Mouse (Mus musculus) liver, postnatal 0 days (tissue): ENCODE data around the gene Tbc1d13. TPM values are rescaled to one million over a fixed set of nuclear protein-coding genes. Genes with fewer than 3 reads are reported as not detected.

Experiments used
- ATAC-seq: fragments of 200-750 bp; cut with Nextera tagmentation; 2 replicates; pipeline ENCODE4 v1.8.0; 2017; ENCODE audit warnings: mild to moderate bottlenecking, moderate library complexity
- DNase-seq: peaks from one replicate; pipeline ENCODE4 v3.0.0-alpha.2; 2016
- H3K27ac ChIP-seq: fragments of 300-500 bp; sonication (generic); 2 replicates; pipeline ENCODE4 v1.5.1; 2014; ENCODE audit warnings: antibody characterized with exemption, moderate library complexity, mild to moderate bottlenecking, low read depth
- H3K27me3 ChIP-seq: fragments of 300-500 bp; sonication (generic); 2 replicates; pipeline ENCODE4 v1.6.1; 2014; ENCODE audit warnings: low read length, control low read depth, mixed read lengths; ENCODE audit not compliant: insufficient read depth
- H3K36me3 ChIP-seq: fragments of 300-500 bp; sonication (generic); replicated peaks from 2 replicates; pipeline ENCODE4 v1.6.1; 2014; ENCODE audit warnings: mild to moderate bottlenecking, control low read depth, low read length, moderate library complexity, mixed read lengths; ENCODE audit not compliant: insufficient read depth
- H3K4me1 ChIP-seq: fragments of 300-500 bp; sonication (generic); 2 replicates; pipeline ENCODE4 v1.6.1; 2014; ENCODE audit warnings: antibody characterized with exemption, mild to moderate bottlenecking, control low read depth; ENCODE audit not compliant: insufficient read depth
- H3K4me2 ChIP-seq: fragments of 300-500 bp; sonication (generic); 2 replicates; pipeline ENCODE4 v1.6.1; 2014; ENCODE audit warnings: low read depth, mild to moderate bottlenecking, low read length, moderate library complexity, mixed read lengths
- H3K4me3 ChIP-seq: fragments of 300-500 bp; sonication (generic); 2 replicates; pipeline ENCODE4 v1.5.1; 2014; ENCODE audit warnings: low read depth, low read length
- H3K9ac ChIP-seq: fragments of 300-500 bp; sonication (generic); replicated peaks from 2 replicates; pipeline ENCODE4 v1.6.1; 2014; ENCODE audit warnings: mild to moderate bottlenecking, moderate library complexity
- H3K9me3 ChIP-seq: fragments of 300-500 bp; sonication (generic); 2 replicates; pipeline ENCODE4 v1.6.1; 2016; ENCODE audit warnings: mild to moderate bottlenecking, control low read depth, low read length, mixed read lengths
- CTCF ChIP-seq: sonication (generic); IDR thresholded peaks from 2 replicates; pipeline ENCODE4 v1.5.1; 2016; ENCODE audit warnings: antibody characterized with exemption, low read depth
- EP300 ChIP-seq: IDR thresholded peaks from 2 replicates; pipeline ENCODE4 v1.6.1; 2016; ENCODE audit warnings: antibody characterized with exemption, low read depth, mild to moderate bottlenecking
- WGBS: fragments of 180-500 bp; shearing (Covaris S2); extraction: QIAGEN DNeasy Blood & Tissue Kit; methylation state at CpG from one replicate; pipeline ENCODE4 v1.1.7; 2014; ENCODE audit not compliant: insufficient replicate concordance; 5-methylcytosine and 5-hydroxymethylcytosine counted together
- polyA plus RNA-seq: library from polyadenylated mRNA; unstranded; fragments of >200 nt; fragmentation: Nextera tagmentation; extraction: Ambion mirVana; gene quantifications from 2 replicates; pipeline ENCODE4 v1.2.1, GENCODE M21; 2015

Gene Tbc1d13
- polyA plus RNA-seq, 1 experiment from 2014 or later, result 1.8 TPM

DNA sequence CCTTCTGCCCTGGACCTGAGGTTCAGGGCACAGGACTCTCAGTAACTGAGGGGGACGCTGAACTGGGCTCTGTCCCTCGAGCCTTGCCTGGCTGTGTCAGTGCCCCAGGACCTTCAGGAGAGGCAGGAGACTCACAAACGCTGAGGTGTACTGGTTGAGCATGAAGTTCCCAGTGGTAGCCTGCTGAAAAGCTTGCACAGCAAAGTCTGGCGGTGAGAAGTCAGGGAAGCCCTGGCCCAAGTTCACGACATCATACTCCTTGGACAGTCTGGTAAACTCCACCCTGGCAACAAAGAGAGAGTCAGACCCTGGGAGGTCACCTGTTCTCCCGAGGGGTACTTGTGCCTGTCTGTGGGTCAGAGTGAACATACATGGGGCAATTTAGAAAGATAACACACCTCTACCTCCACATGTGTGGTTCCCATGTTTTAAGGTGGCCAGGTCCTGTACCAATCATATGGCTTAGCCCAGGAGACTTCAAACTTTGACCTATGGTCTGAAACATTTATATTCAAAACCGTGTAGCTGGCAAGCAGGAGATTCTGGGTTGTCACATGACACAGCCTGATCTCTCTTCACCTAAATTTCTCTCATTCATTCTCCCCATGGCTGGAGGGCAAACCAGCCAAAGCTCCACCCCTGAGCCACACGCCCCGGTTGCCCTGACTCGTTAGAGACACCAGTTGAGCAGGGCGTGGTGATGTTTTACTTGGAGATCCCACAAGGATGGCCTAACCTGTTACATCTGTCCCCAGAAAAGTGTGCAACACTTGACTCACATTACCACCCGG lies 58.4 kb downstream of the Tbc1d13 start:
- no peaks in the 10 kb centered on the region for H3K27me3 ChIP-seq
- 74% methylated on average over 12 of the region's 12 CpGs for WGBS
- H3K4me2 ChIP-seq, result no peak overlapping the region
- H3K9ac ChIP-seq, result no peak overlapping the region
- peaks cover 5% of the 10 kb centered on the region for H3K36me3 ChIP-seq
- peaks cover under 1% of the 10 kb centered on the region; the same call in 1 of the 2 replicates for H3K4me1 ChIP-seq
- no peak overlapping the region for H3K27ac ChIP-seq
- DNase-seq, result no peak
- no peaks in the 10 kb centered on the region for H3K9me3 ChIP-seq
- ATAC-seq, result no peak
- TF ChIP-seq EP300, result no peak
- no peak for TF ChIP-seq CTCF
- no peak overlapping the region for H3K4me3 ChIP-seq

DNA sequence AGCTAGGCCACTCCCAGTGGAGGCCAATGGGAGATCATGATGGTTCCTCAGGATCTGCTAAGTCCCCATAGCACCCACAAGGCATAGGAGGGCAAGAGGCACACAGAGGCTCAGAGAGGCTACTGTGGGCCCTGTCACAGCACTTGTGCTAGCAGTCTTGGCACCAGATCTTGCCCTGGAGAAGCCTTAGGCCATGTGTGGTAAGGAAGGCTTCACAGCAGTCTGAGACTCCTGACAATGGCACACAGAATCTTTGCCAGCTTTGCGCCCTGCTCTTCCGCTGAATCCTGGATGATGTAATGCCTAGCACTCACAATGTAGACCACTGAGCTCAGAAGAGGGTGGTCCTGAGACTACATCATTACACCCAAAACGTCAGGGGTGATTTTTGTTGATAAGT lies 61.1 kb downstream of the Tbc1d13 start:
- DNase-seq (no peak), ATAC-seq (no peak)
- Histone ChIP-seq H3K4me3 (no peak overlapping the region), H3K4me1 (peaks cover 7% of the 10 kb centered on the region), H3K27ac (no peak overlapping the region), H3K9me3 (no peaks in the 10 kb centered on the region), H3K36me3 (peaks cover 2% of the 10 kb centered on the region), H3K9ac (no peak overlapping the region), H3K4me2 (no peak overlapping the region), H3K27me3 (no peaks in the 10 kb centered on the region)
- no peak for TF ChIP-seq EP300
- no peak for TF ChIP-seq CTCF
- 82% methylated on average over 3 of the region's 3 CpGs for WGBS

- ATAC-seq, result no peak
- WGBS, result 72% methylated on average over 4 of the region's 4 CpGs
Measured at GRCm38 (mm10) chr2:30198021-30198420, 64.5 kb downstream of the Tbc1d13 start.

GRCm38 (mm10) chr2:30199984-30200383 lies 66.4 kb downstream of the Tbc1d13 start:
- Histone ChIP-seq H3K4me2 (no peak overlapping the region), H3K27ac (peak overlapping the region; percentile 94), H3K4me1 (peaks cover 15% of the 10 kb centered on the region), H3K36me3 (no peaks in the 10 kb centered on the region), H3K9ac (0 out of 2 replicates have a peak overlapping the region, but pooled peaks have one; percentile 26), H3K27me3 (no peaks in the 10 kb centered on the region), H3K4me3 (no peak overlapping the region), H3K9me3 (no peaks in the 10 kb centered on the region)
- TF ChIP-seq CTCF, result no peak
- peak; percentile 89 for TF ChIP-seq EP300
- 21% methylated on average over 1 of the region's 1 CpGs for WGBS
- no peak for DNase-seq
- peak; percentile 86 for ATAC-seq

More at GRCm38 (mm10) chr2:30198021-30198420, 64.5 kb downstream of the Tbc1d13 start:
- TF ChIP-seq EP300 (no peak), CTCF (no peak)
- Histone ChIP-seq H3K9me3 (no peaks in the 10 kb centered on the region), H3K27ac (peak overlapping the region; percentile 94), H3K36me3 (no peaks in the 10 kb centered on the region), H3K4me3 (no peak overlapping the region), H3K27me3 (no peaks in the 10 kb centered on the region), H3K4me2 (no peak overlapping the region), H3K9ac (peak overlapping the region; percentile 34; the same call in 1 of the 2 replicates), H3K4me1 (peaks cover 9% of the 10 kb centered on the region)
- no peak for DNase-seq

DNA sequence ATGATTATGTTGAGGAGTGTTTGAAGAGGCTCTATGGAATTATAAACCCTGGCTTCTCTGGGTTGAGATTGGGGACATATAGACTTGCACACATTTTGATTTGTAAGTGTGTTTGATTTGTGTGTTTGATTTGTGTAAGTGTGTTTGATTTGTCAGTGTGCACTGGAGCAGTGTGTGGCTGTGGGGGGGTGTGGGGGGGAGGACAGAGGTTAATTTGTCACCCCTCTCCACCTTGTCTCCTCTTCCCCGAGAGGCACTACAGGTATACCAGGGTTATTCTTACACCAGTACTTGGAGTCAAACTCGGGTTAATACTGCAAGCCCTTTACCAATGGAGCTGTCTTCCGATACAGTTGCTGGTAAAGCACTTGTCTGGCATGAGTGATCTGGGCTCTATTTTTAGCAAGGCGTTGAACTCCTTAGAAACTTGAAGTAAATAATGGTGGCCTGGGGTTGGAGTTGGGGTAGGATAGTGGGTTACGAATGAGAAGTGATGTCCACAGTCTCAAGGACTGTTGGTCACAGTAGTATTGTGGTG lies 66.9 kb downstream of the Tbc1d13 start:
- 50% methylated on average over 5 of the region's 5 CpGs for WGBS
- ATAC-seq (peak; percentile 61), DNase-seq (no peak)
- no peaks in the 10 kb centered on the region for H3K9me3 ChIP-seq
- H3K27ac ChIP-seq, result peak overlapping the region; percentile 90
- H3K27me3 ChIP-seq, result no peaks in the 10 kb centered on the region
- H3K9ac ChIP-seq, result 0 out of 2 replicates have a peak overlapping the region, but pooled peaks have one; percentile 41
- H3K36me3 ChIP-seq, result no peaks in the 10 kb centered on the region
- TF ChIP-seq EP300, result no peak
- no peak for TF ChIP-seq CTCF
- H3K4me2 ChIP-seq, result peak overlapping the region; percentile 31; the same call in 1 of the 2 replicates
- no peak overlapping the region for H3K4me3 ChIP-seq
- peaks cover 15% of the 10 kb centered on the region for H3K4me1 ChIP-seq

Other genes with a start within 250 kb of the Tbc1d13 start
- 19.0 and 22.1 TPM in 2 replicates for gene Odf2, start 244.5 kb upstream of the Tbc1d13 start, polyA plus RNA-seq
- gene Gle1, start 198.3 kb upstream of the Tbc1d13 start, polyA plus RNA-seq, result 13.4 and 14.7 TPM in 2 replicates
- 14.9 and 17.2 TPM in 2 replicates for gene Sptan1, start 168.2 kb upstream of the Tbc1d13 start, polyA plus RNA-seq
- 5.8 and 6.6 TPM in 2 replicates for gene Wdr34, start 84.9 kb upstream of the Tbc1d13 start, polyA plus RNA-seq
- 115 and 116 TPM in 2 replicates for gene Set, start 76.4 kb upstream of the Tbc1d13 start, polyA plus RNA-seq
- gene Pkn3, start 56.1 kb upstream of the Tbc1d13 start, polyA plus RNA-seq, result 0.75 and 1.0 TPM in 2 replicates
- gene Zdhhc12, start 40.1 kb upstream of the Tbc1d13 start, polyA plus RNA-seq, result 25.1 and 27.0 TPM in 2 replicates
- 1.6 and 1.8 TPM in 2 replicates for gene Zer1, start 9.2 kb upstream of the Tbc1d13 start, polyA plus RNA-seq
- gene Endog, start 37.7 kb downstream of the Tbc1d13 start, polyA plus RNA-seq, result 51.2 and 56.3 TPM in 2 replicates
- 12.8 and 13.7 TPM in 2 replicates for gene Spout1, start 44.7 kb downstream of the Tbc1d13 start, polyA plus RNA-seq
- 32.2 and 32.3 TPM in 2 replicates for gene Kyat1, start 72.1 kb downstream of the Tbc1d13 start, polyA plus RNA-seq
- 18.6 and 20.3 TPM in 2 replicates for gene Lrrc8a, start 104.0 kb downstream of the Tbc1d13 start, polyA plus RNA-seq
- gene Gm28035, start 106.8 kb downstream of the Tbc1d13 start, polyA plus RNA-seq, result 0.14 and 0.18 TPM in 2 replicates
- 19.3 and 23.2 TPM in 2 replicates for gene Phyhd1, start 132.5 kb downstream of the Tbc1d13 start, polyA plus RNA-seq
- gene Gm28038, start 147.3 kb downstream of the Tbc1d13 start, polyA plus RNA-seq, result not detected in 2 replicates
- 14.0 and 14.1 TPM in 2 replicates for gene Dolk, start 152.6 kb downstream of the Tbc1d13 start, polyA plus RNA-seq
- gene Nup188, start 152.7 kb downstream of the Tbc1d13 start, polyA plus RNA-seq, result 6.2 and 7.5 TPM in 2 replicates
- gene Sh3glb2, start 225.6 kb downstream of the Tbc1d13 start, polyA plus RNA-seq, result 13.9 and 14.4 TPM in 2 replicates
- gene Miga2, start 230.5 kb downstream of the Tbc1d13 start, polyA plus RNA-seq, result 7.6 and 8.2 TPM in 2 replicates